Mouse (Mus musculus) testis, postnatal 10 days (tissue): Measurements from ENCODE around the gene Csn1s2a.
"Not testable (repeated sequence)": the region's sequence is repeated elsewhere in the genome, so short reads cannot be mapped to it uniquely, and the experiment has no call there.

Experiments used
- DNase-seq: peaks from one replicate; pipeline ENCODE4 v3.0.0; 2021; ENCODE audit warnings: low spot score

Csn1s2a gene

GRCm38 (mm10) chr5:87774267-87774666 lies at the start of gene Csn1s2a:
Gene Csn1s2a (plus strand): TSS chr5:87774567.
- DNase-seq: no peak

- no peak for DNase-seq
Measured at GRCm38 (mm10) chr5:87734821-87735220, 39.5 kb upstream of the Csn1s2a start.

DNA sequence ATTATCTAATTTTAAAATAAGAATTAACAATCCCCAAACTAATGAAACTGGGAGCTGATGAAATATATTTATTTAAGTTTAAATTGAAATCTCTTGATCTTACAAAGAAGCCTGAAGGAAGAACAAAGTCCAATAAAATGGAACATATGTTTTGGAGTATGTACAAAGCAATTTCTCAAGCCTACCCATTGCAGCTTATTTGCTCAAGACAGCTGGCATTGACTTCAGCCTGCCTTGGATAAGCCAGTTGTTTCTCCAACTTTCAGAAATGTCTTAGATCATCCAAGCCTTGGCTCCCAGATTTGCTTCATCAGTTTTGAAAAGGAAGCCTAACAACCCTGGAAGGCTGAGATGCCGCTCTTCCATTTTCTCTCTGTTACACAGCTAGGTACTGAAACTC lies 20.9 kb upstream of the Csn1s2a start:
- DNase-seq: no peak

DNA sequence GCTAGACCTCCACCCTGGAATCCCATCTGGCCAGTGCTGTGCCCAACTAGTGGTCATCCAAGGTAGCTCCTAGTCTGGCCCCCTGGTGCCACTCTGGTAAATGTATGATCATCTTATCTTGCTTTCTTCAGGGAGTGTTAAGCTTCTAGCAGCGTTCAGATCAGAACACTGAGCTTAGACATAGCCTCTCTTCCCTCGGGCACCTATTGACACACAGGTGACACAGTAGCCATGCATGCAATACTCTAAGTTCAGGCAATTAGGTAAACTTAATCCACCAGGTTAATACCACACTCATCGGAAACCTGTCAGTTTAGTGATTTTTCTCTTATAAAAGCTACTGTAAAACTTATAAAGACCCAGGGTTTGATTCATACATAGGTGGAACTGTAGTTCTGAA lies 9.8 kb upstream of the Csn1s2a start:
- no peak for DNase-seq

- DNase-seq: not testable (repeated sequence)
Measured at GRCm38 (mm10) chr5:87772151-87772550, 2.2 kb upstream of the Csn1s2a start.

DNA sequence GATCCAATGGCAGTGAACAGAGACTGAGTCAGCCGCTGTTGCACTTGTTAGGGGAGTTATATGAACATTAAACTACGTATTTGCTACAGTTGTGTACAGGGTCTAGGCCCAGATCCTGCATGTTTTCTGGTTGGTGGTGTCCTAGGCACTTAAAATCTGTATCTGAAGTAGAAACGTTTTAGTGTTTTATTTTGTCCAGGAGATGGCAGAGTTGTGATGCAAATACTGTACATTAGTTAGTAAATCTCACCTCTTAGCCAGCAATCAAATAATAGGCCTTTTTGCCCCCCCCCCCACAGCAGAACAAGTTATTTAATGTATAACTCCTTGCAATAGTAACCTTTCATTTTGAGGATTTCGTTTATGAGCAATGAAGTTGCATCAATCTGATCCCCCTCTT lies 8.4 kb downstream of the Csn1s2a start:
- no peak for DNase-seq

DNA sequence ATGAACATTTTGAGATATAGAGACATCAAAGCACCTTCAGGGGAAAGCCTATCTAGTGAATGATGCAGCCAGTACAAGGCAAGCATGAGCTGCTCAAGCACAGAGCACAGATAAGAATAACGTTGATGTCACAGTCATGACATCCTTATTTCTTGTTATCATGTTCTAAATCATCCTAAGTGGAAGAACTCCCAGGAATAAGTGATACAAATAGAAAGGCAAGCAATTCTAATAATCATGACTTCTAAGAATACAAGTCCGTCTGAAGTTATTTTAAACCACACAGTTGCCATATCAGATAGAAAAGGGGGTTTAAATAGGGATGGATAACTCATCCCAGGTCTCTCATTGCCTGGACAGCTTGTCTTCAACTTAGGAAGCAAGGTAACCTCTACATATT lies 33.4 kb downstream of the Csn1s2a start, which contains the start of gene Csn1s2b:
TSS of gene Csn1s2b (plus strand) at position 301 of the 400 bp plus-strand sequence.
- no peak for DNase-seq

GRCm38 (mm10) chr5:87809253-87809652 lies 34.9 kb downstream of the Csn1s2a start:
- no peak for DNase-seq

DNA sequence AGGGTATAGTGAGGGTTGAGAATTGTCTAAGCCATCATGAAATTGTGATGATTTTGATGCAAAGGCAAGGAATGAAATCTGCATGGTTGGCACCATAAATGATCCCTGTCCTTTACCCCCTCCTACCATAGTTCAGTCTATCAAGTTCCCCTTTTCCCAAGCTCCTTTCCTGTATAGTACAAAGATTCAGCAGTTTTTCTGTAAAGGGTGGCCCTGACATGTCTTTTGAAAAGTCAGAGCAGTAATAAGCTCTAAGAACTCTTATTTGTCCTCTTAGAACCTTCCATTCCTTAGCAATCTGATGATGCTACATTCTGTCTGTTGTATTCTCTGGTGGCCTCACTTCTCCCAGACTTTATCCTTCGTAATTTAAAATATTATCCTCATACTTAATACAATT lies 51.0 kb downstream of the Csn1s2a start, which contains the start of gene Prr27:
TSS of gene Prr27 (plus strand) at position 301 of the 400 bp plus-strand sequence.
- DNase-seq: no peak
